In genomic region chr13:24112689-24113348, GRCm38 (mm10) we compare ENCODE assay signal across 8 mouse cellular contexts.
DNase-seq lines count a peak whose midpoint lies in the region; ATAC-seq and TF ChIP-seq lines count a peak whose summit lies in the region.

No protein-coding gene starts in this region.

- POLR2A ChIA-PET in Patski (lab: Charles Lee), result no interaction called here

- H3K27me3 ChIP-seq in Patski, result no peaks in the 10 kb centered on the region

- intact Hi-C loops in heart, postnatal 10 days (cut with DNase I), result loop anchor here (1.0 to 5.0 kb wide), 2 partner anchors 139 to 168 kb away; no protein-coding TSS in a partner anchor

- CTCF ChIA-PET in Patski (lab: Charles Lee), result interaction anchor here (0.7 to 2.5 kb wide), 10 partner anchors 9 to 185 kb away, joined by 3 to 10 read pairs (median 4); no protein-coding TSS in a partner anchor

- in situ Hi-C loops in Patski (cut with MboI; ENCODE audit: low pct_unique_long_range_greater_than_20kb), result loop anchor here (5.0 kb wide), 1 partner anchor 169 kb away; the partner anchor contains the start of gene Carmil1

- no peak for ATAC-seq in Patski
- peak; percentile 81 for ATAC-seq in common myeloid progenitor, adult 5-6 weeks (replicated peaks; ENCODE audit: low read depth, poor library complexity, severe bottlenecking)
- ATAC-seq in inflammation-experienced regulatory T-cells, adult 6 months, result no peak

- peak; percentile 74 for TF ChIP-seq CTCF in Patski (IDR thresholded peaks at IDR 0.05)

- DNase-seq in B cell, adult 2 months, result peak; percentile 59 to 67
- no peak for DNase-seq in Patski (ENCODE audit: low read depth, low spot score)
- peak; percentile 35 to 54 for DNase-seq in heart, postnatal 10 days
- DNase-seq in layer of hippocampus, adult 18-20 months (ENCODE audit: low spot score in 2 of 2), result peak; percentile 15 to 68
- DNase-seq in lung, postnatal 36 days, result peak; percentile 87
- peak; percentile 38 for DNase-seq in retina, postnatal 7 days (ENCODE audit: low read depth, low spot score)
